ENCODE assay signal across 8 mouse cellular contexts in genomic region chr4:120815622-120816334, GRCm38 (mm10). TPM values are rescaled to one million over a fixed set of nuclear protein-coding genes. Genes with fewer than 3 reads are reported as not detected.
DNase-seq lines count a peak whose midpoint lies in the region; ATAC-seq and TF ChIP-seq lines count a peak whose summit lies in the region.

No protein-coding gene starts in this region.

- H3K4me3 ChIP-seq in bone marrow, adult 2 months (replicated peaks; ENCODE audit: control insufficient read depth, low read depth, low read length): peak overlapping the region; percentile 65
- H3K4me3 ChIP-seq in embryonic facial prominence, embryonic 15.5 days (replicated peaks): peak overlapping the region; percentile 49
- H3K4me3 ChIP-seq in limb, embryonic 12.5 days (replicated peaks): peak overlapping the region; percentile 52
- peak overlapping the region; percentile 53 for H3K4me3 ChIP-seq in midbrain, embryonic 14.5 days (replicated peaks; ENCODE audit: low read depth, low read length)

- no peaks in the 10 kb centered on the region for H3K9me3 ChIP-seq in embryonic facial prominence, embryonic 15.5 days (replicated peaks)
- no peaks in the 10 kb centered on the region for H3K9me3 ChIP-seq in limb, embryonic 12.5 days
- no peaks in the 10 kb centered on the region for H3K9me3 ChIP-seq in midbrain, embryonic 14.5 days (ENCODE audit: control insufficient read depth, low read length)

- WGBS in bone marrow, adult 2 months: 8% methylated on average over 10 of the region's 10 CpGs
- 6% methylated on average over 10 of the region's 10 CpGs for WGBS in embryonic facial prominence, embryonic 15.5 days
- 8% methylated on average over 10 of the region's 10 CpGs for WGBS in limb, embryonic 12.5 days
- 9% methylated on average over 10 of the region's 10 CpGs for WGBS in midbrain, embryonic 14.5 days

- H3K36me3 ChIP-seq in embryonic facial prominence, embryonic 15.5 days: no peaks in the 10 kb centered on the region
- H3K36me3 ChIP-seq in limb, embryonic 12.5 days: peaks cover 4% of the 10 kb centered on the region; the same call in 1 of the 2 replicates
- H3K36me3 ChIP-seq in midbrain, embryonic 14.5 days (ENCODE audit: control insufficient read depth, insufficient read depth, low read length): no peaks in the 10 kb centered on the region

- no peak for TF ChIP-seq POLR2A in bone marrow, adult 2 months (IDR thresholded peaks at IDR 0.05; ENCODE audit: borderline replicate concordance, control insufficient read depth, low read depth, low read length)

- H3K4me1 ChIP-seq in bone marrow, adult 2 months (ENCODE audit: control insufficient read depth, insufficient read depth, low read length): no peaks in the 10 kb centered on the region; the same call in 1 of the 2 replicates
- peaks cover 30% of the 10 kb centered on the region for H3K4me1 ChIP-seq in embryonic facial prominence, embryonic 15.5 days
- peaks cover 50% of the 10 kb centered on the region for H3K4me1 ChIP-seq in limb, embryonic 12.5 days (replicated peaks)
- peaks cover 34% of the 10 kb centered on the region for H3K4me1 ChIP-seq in midbrain, embryonic 14.5 days (ENCODE audit: control insufficient read depth, insufficient read depth, low read length)

- no peaks in the 10 kb centered on the region for H3K27me3 ChIP-seq in embryonic facial prominence, embryonic 15.5 days
- H3K27me3 ChIP-seq in limb, embryonic 12.5 days: no peaks in the 10 kb centered on the region
- no peaks in the 10 kb centered on the region for H3K27me3 ChIP-seq in midbrain, embryonic 14.5 days (ENCODE audit: control insufficient read depth, insufficient read depth, low read length)

- peak; percentile 98 for DNase-seq in 416B (ENCODE audit: low read depth)
- DNase-seq in heart, adult 8-10 months (ENCODE audit: low spot score): peak; percentile 95
- DNase-seq in kidney, adult 8-10 months: peak; percentile 87 to 96
- DNase-seq in midbrain, embryonic 14.5 days: peak; percentile 94
- peak; percentile 68 for DNase-seq in spleen, adult 12 weeks (ENCODE audit: low spot score)

- peak; percentile 94 for ATAC-seq in embryonic facial prominence, embryonic 15.5 days (ENCODE audit: insufficient number of reproducible peaks, low FRiP score, low TSS enrichment, low read depth)
- peak; percentile 94 for ATAC-seq in limb, embryonic 12.5 days (ENCODE audit: insufficient number of reproducible peaks, insufficient read depth, low FRiP score, low TSS enrichment, low read depth)
- peak; percentile 98 for ATAC-seq in midbrain, embryonic 14.5 days (ENCODE audit: low FRiP score, low TSS enrichment)

- no peak for TF ChIP-seq CTCF in bone marrow, adult 2 months (IDR thresholded peaks at IDR 0.05; ENCODE audit: control insufficient read depth, insufficient read depth, low read length)

- H3K9ac ChIP-seq in embryonic facial prominence, embryonic 15.5 days: peak overlapping the region; percentile 27
- H3K9ac ChIP-seq in limb, embryonic 12.5 days (replicated peaks): peak overlapping the region; percentile 71
- peak overlapping the region; percentile 54 for H3K9ac ChIP-seq in midbrain, embryonic 14.5 days (replicated peaks; ENCODE audit: low read length)

- H3K27ac ChIP-seq in bone marrow, adult 2 months (ENCODE audit: control insufficient read depth, insufficient read depth, low read depth, low read length, poor library complexity): no peak overlapping the region
- peak overlapping the region; percentile 58; the same call in 1 of the 2 replicates for H3K27ac ChIP-seq in embryonic facial prominence, embryonic 15.5 days (replicated peaks)
- H3K27ac ChIP-seq in limb, embryonic 12.5 days: peak overlapping the region; percentile 83
- H3K27ac ChIP-seq in midbrain, embryonic 14.5 days (replicated peaks; ENCODE audit: low read depth, low read length): peak overlapping the region; percentile 53

- peak overlapping the region; percentile 54 for H3K4me2 ChIP-seq in embryonic facial prominence, embryonic 15.5 days (replicated peaks)
- peak overlapping the region; percentile 70 for H3K4me2 ChIP-seq in limb, embryonic 12.5 days
- H3K4me2 ChIP-seq in midbrain, embryonic 14.5 days (ENCODE audit: low read length): peak overlapping the region; percentile 81

RNA-seq across cellular contexts. Expression of gene Nfyc, which starts 15.6 kb away (rescaled TPM):
- polyA plus RNA-seq in bone marrow, adult 2 months (2011; ENCODE audit: insufficient read depth, insufficient read length, low replicate concordance, missing spikeins): 35.8 and 43.7 TPM in 2 replicates
- 88.3 and 99.4 TPM in 2 replicates for polyA plus RNA-seq in embryonic facial prominence, embryonic 15.5 days (2015; fragmentation: Nextera tagmentation; extraction: Ambion mirVana)
- 10 to 100 TPM; 52.4 to 55.1 (median 54.4) TPM for total RNA-seq in heart, adult 8-10 months (2022)
- 117 and 118 TPM in 2 replicates for polyA plus RNA-seq in limb, embryonic 12.5 days (2016; fragmentation: Nextera tagmentation; extraction: Ambion mirVana)
- polyA plus RNA-seq in midbrain, embryonic 14.5 days (2014; fragmentation: Nextera tagmentation; extraction: Ambion mirVana): 89.4 and 97.5 TPM in 2 replicates

RNA-seq across cellular contexts. Expression of gene Rims3, which starts 38.8 kb away (rescaled TPM):
- 1.4 and 2.9 TPM in 2 replicates for polyA plus RNA-seq in bone marrow, adult 2 months (2011; ENCODE audit: insufficient read depth, insufficient read length, low replicate concordance, missing spikeins)
- polyA plus RNA-seq in embryonic facial prominence, embryonic 15.5 days (2015; fragmentation: Nextera tagmentation; extraction: Ambion mirVana): 1.6 and 2.4 TPM in 2 replicates
- under 1 TPM in 3 of 4 experiments, not detected in 1; 0.06 to 0.14 (median 0.08) TPM for total RNA-seq in heart, adult 8-10 months (2022)
- 0.35 and 0.98 TPM in 2 replicates for polyA plus RNA-seq in limb, embryonic 12.5 days (2016; fragmentation: Nextera tagmentation; extraction: Ambion mirVana)
- 20.7 and 20.9 TPM in 2 replicates for polyA plus RNA-seq in midbrain, embryonic 14.5 days (2014; fragmentation: Nextera tagmentation; extraction: Ambion mirVana)
